Mouse (Mus musculus) stomach, embryonic 14.5 days (tissue): ENCODE data around the gene Prr14. TPM values are rescaled to one million over a fixed set of nuclear protein-coding genes. Genes with fewer than 3 reads are reported as not detected.
"Not testable (repeated sequence)": the region's sequence is repeated elsewhere in the genome, so short reads cannot be mapped to it uniquely, and the experiment has no call there.

ENCODE experiments used
- ATAC-seq: fragments of 200-750 bp; cut with Nextera tagmentation; 2 replicates; pipeline ENCODE4 v1.8.0; 2017; ENCODE audit warnings: low read depth, moderate TSS enrichment; ENCODE audit not compliant: insufficient number of reproducible peaks, insufficient read depth, low FRiP score
- H3K27ac ChIP-seq: fragments of 300-500 bp; sonication (generic); 2 replicates; pipeline ENCODE4 v1.5.1; 2014; ENCODE audit warnings: mild to moderate bottlenecking, low read length, moderate library complexity, mixed read lengths
- H3K27me3 ChIP-seq: fragments of 300-500 bp; sonication (generic); 2 replicates; pipeline ENCODE4 v1.6.1; 2014; ENCODE audit warnings: low read length, control low read depth, mixed read lengths; ENCODE audit not compliant: control insufficient read depth, insufficient read depth
- H3K36me3 ChIP-seq: fragments of 300-500 bp; sonication (generic); 2 replicates; pipeline ENCODE4 v1.6.1; 2014; ENCODE audit warnings: mild to moderate bottlenecking, control low read depth, low read length, moderate library complexity, mixed read lengths; ENCODE audit not compliant: control insufficient read depth, insufficient read depth
- H3K4me1 ChIP-seq: fragments of 300-500 bp; sonication (generic); 2 replicates; pipeline ENCODE4 v1.6.1; 2014; ENCODE audit warnings: low read length, control low read depth, mixed read lengths; ENCODE audit not compliant: control insufficient read depth, insufficient read depth
- H3K4me2 ChIP-seq: fragments of 300-500 bp; sonication (generic); replicated peaks from 2 replicates; pipeline ENCODE4 v1.6.1; 2014; ENCODE audit warnings: low read depth, low read length, control low read depth
- H3K4me3 ChIP-seq: fragments of 300-500 bp; sonication (generic); 2 replicates; pipeline ENCODE4 v1.5.1; 2014; ENCODE audit warnings: low read depth, low read length, control low read depth
- H3K9ac ChIP-seq: fragments of 300-500 bp; sonication (generic); replicated peaks from 2 replicates; pipeline ENCODE4 v1.6.1; 2014; ENCODE audit warnings: low read depth, mild to moderate bottlenecking, control low read depth, low read length, moderate library complexity, mixed read lengths
- H3K9me3 ChIP-seq: fragments of 300-500 bp; sonication (generic); 2 replicates; pipeline ENCODE4 v1.6.1; 2016; ENCODE audit warnings: low read depth, low read length, control low read depth; ENCODE audit not compliant: control insufficient read depth
- WGBS: fragments of 180-500 bp; shearing (Covaris S2); extraction: QIAGEN DNeasy Blood & Tissue Kit; methylation state at CpG from one replicate; pipeline ENCODE4 v1.1.7; 2014; 5-methylcytosine and 5-hydroxymethylcytosine counted together
- polyA plus RNA-seq: library from polyadenylated mRNA; unstranded; fragments of >200 nt; fragmentation: Nextera tagmentation; extraction: Ambion mirVana; gene quantifications from 2 replicates; pipeline ENCODE4 v1.2.1, GENCODE M21; 2014

Gene Prr14
- polyA plus RNA-seq, 1 experiment from 2014 or later: 55.0 TPM

DNA sequence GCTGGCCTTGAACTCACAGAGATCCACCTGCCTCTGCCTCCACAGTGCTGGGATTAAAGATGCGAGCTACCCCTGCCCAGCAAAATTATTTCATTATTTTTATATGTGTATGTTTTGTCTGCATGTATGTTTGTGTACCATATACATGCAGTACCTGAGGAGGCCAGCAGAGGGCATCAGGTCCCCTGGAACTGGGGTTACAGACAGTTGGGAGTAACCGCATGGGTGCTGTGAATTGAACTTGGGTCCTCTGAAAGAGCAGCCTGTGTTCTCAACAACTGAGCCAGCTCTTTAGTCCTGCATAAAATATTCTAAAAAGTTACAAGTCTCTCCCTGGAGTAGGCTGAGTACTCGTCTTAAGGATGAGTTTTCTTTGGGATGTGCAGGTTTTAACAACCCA lies 21.7 kb upstream of the Prr14 start:
- H3K36me3 ChIP-seq: peaks cover 7% of the 10 kb centered on the region; the same call in 1 of the 2 replicates
- peaks cover 7% of the 10 kb centered on the region; the same call in 1 of the 2 replicates for H3K9me3 ChIP-seq
- H3K9ac ChIP-seq: no peak overlapping the region
- no peak for ATAC-seq
- H3K4me3 ChIP-seq: no peak overlapping the region
- no peak overlapping the region for H3K4me2 ChIP-seq
- H3K27ac ChIP-seq: no peak overlapping the region
- WGBS: 87% methylated on average over 3 of the region's 3 CpGs
- H3K27me3 ChIP-seq: no peaks in the 10 kb centered on the region
- H3K4me1 ChIP-seq: no peaks in the 10 kb centered on the region

DNA sequence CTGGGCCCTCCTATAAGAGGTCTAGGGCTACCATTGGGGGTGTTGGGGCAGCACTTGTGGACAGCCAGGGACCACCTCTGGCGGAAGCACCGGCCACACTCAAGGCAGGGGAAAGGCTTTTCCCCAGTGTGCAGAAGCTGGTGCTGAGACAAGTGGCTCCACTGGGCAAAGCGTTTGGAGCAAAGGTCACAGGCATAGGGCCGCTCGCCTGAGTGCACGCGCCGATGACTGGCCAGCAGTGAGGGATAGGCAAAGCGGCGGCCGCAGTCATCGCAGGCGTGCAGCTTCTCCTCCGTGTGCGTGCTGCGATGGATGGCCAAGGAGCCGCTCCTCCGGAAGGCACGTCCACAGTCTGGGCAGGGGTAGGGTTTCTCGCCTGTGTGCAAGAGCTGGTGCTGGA lies 15.4 kb upstream of the Prr14 start:
- Histone ChIP-seq H3K9me3 (no peaks in the 10 kb centered on the region), H3K27me3 (no peaks in the 10 kb centered on the region), H3K36me3 (peaks cover 25% of the 10 kb centered on the region), H3K4me3 (no peak overlapping the region), H3K9ac (no peak overlapping the region), H3K4me2 (no peak overlapping the region), H3K4me1 (no peaks in the 10 kb centered on the region), H3K27ac (no peak overlapping the region)
- WGBS: 94% methylated on average over 20 of the region's 20 CpGs
- ATAC-seq: no peak

DNA sequence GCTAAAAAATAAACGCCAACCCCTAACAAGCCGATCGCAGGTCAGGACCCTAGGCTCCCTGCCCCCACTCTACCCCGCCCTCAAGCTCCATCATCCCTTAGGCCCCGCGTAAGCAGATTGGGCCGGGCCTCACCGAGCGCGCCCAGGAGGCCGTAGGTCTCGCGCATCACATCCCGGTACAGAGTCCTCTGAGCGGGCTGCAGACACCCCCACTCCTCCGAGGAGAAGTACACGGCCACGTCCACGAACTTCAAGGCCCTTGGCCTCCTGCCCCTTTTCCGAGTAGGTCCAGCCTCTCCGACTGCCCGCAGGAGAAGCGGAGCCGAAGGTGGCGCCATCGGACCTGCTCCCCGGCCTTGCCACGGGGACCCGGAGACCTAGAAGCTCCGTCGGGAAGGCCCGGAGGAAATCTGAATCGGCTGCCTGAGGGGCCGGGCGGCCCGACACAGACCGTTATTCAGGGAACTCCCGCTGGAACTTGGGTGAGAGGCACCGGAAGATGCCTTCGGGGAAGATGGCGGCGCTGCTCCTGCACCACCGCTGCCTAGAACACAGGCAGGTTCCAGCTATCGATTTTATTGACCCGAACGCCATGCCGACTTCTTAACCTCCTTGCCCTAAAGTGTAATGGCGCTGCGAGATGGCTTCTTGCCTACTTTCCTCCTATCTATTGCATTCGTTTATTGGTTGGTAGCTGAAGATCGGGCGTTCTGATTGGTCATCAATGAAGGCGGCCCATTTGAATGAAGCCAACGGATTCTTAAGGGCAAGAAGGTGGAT lies 10.7 kb upstream of the Prr14 start, which contains the start of gene Zfp689:
Gene Zfp689, minus strand, starts transcription at position 638 of the 780 bp plus-strand sequence.
- peak; percentile 92 for ATAC-seq
- no peaks in the 10 kb centered on the region for H3K27me3 ChIP-seq
- peak within 1 kb of the TSS; percentile 96 for H3K27ac ChIP-seq
- H3K4me3 ChIP-seq: peak within 1 kb of the TSS; percentile 96
- peak within 1 kb of the TSS; percentile 94 for H3K9ac ChIP-seq
- under 1% methylated on average over 54 of the region's 54 CpGs for WGBS
- peaks cover 17% of the 10 kb centered on the region for H3K4me1 ChIP-seq
- peak within 1 kb of the TSS; percentile 70 for H3K4me2 ChIP-seq
- no peaks in the 10 kb centered on the region for H3K9me3 ChIP-seq
- H3K36me3 ChIP-seq: peaks cover 11% of the 10 kb centered on the region

DNA sequence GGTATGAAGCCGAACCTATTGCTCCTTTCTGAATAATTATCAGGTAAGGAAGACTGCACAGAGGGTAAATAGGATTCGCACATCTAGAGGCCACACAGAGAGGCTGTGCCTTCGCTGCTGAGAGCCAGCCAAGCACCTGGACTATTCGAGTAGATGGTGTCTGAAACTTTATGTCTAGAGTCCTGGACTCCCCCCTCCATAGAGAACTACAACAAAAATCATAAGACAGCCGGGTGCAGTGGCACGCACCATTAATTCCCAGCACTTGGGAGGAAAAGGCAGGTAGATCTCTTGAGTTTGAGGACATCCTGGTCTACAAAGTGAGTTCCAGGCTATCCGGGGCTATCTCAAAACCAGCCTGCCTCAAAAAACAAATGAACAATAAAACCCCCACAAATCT lies 9.4 kb upstream of the Prr14 start:
- 84% methylated on average over 7 of the region's 7 CpGs for WGBS

DNA sequence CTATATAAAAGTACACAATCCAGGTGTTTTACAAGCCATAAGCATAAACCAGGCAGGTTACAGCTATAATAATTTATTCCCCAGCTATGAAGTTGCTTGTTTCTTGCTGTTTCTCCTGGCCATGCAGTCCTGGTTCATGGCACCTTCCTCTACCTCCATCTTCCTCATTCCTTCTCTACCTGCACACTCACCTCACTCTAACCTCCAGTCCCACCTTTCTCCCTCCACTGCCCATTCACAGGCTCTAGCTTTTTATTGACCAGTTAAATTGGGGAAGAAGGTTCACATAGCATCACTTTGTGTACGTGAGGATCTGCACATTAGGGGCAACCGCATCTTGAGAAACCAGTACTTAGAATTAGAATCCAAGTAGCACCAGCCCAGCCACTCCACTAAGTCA lies 6.4 kb upstream of the Prr14 start:
- 97% methylated on average over 2 of the region's 2 CpGs for WGBS
- Histone ChIP-seq H3K9ac (no peak overlapping the region), H3K4me2 (no peak overlapping the region), H3K27me3 (no peaks in the 10 kb centered on the region), H3K4me3 (no peak overlapping the region), H3K9me3 (0 out of 2 replicates have a peak, but pooled peaks cover 3% of the 10 kb centered on the region), H3K4me1 (peaks cover 17% of the 10 kb centered on the region), H3K36me3 (peaks cover 22% of the 10 kb centered on the region; the same call in 1 of the 2 replicates), H3K27ac (no peak overlapping the region)
- no peak for ATAC-seq

More for the DNA sequence above, 9.4 kb upstream of the Prr14 start:
- Histone ChIP-seq H3K9me3 (no peaks in the 10 kb centered on the region), H3K27me3 (no peaks in the 10 kb centered on the region), H3K4me1 (peaks cover 17% of the 10 kb centered on the region), H3K27ac (no peak overlapping the region), H3K36me3 (0 out of 2 replicates have a peak, but pooled peaks cover 5% of the 10 kb centered on the region), H3K4me3 (peak overlapping the region; percentile 96), H3K4me2 (peak overlapping the region; percentile 70), H3K9ac (0 out of 2 replicates have a peak overlapping the region, but pooled peaks have one; percentile 1)
- no peak for ATAC-seq

DNA sequence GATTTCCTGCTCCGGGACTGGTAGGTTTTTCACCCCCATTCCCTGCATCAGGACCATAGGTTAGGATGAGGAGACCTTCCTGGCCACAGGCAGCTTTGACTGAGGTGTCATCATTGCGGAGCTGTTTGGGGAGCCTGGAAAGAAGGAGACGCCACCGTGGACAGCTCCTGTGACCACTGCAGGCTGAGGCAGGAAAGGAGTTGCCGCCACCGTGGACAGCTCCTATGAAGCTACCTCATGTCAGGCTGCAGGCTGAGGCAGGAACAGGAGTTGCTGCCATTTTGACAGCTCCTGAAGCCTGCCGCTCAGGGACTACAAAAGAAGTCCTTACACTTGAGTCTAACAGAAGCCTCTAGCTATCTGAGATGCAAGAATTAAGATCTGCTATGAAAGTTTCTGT lies 4.5 kb upstream of the Prr14 start:
- no peaks in the 10 kb centered on the region for H3K27me3 ChIP-seq
- no peak overlapping the region for H3K27ac ChIP-seq
- no peak overlapping the region for H3K4me2 ChIP-seq
- no peak for ATAC-seq
- no peak overlapping the region for H3K4me3 ChIP-seq
- WGBS: 92% methylated on average over 7 of the region's 7 CpGs
- H3K4me1 ChIP-seq: peaks cover 13% of the 10 kb centered on the region
- H3K9ac ChIP-seq: no peak overlapping the region
- peaks cover 22% of the 10 kb centered on the region; the same call in 1 of the 2 replicates for H3K36me3 ChIP-seq
- H3K9me3 ChIP-seq: 0 out of 2 replicates have a peak, but pooled peaks cover 3% of the 10 kb centered on the region

DNA sequence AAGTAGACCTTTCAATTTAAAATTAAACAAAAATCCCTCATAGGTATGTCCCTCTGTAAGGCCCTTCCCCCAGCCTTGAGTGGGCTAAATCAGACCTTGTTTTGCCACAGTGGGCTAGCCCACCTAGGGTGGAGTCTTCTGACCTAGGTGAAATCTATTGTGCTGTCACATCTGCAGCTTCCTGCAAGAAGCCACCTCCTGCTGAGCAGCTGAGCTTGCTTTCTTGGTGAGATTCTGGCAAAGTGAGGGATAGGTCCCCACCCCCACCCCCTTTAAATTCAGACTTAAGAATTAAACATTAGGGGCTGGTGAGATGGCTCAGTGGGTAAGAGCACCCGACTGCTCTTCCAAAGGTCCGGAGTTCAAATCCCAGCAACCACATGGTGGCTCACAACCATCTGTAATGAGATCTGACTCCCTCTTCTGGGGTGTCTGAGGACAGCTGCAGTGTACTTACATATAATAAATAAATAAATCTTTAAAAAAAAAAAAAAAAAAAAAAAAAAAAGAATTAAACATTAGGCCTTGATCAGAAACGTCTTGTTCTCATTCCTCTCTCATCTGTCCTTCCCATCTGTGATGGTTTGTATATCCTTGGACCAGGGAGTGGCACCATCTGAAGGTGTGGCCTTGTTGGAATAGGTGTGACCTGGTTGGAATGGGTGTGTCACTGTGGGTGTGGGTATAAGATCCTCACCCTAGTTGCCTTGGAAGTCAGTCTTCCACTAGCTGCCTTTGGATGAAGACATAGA lies 864 bp upstream of the Prr14 start:
- H3K27ac ChIP-seq, H3K4me1 ChIP-seq, H3K9ac ChIP-seq, H3K27me3 ChIP-seq, H3K4me2 ChIP-seq, ATAC-seq, H3K4me3 ChIP-seq, H3K9me3 ChIP-seq: not testable (repeated sequence)
- H3K36me3 ChIP-seq: peaks cover 26% of the 10 kb centered on the region; the same call in 1 of the 2 replicates
- WGBS: 88% methylated on average over 3 of the region's 3 CpGs

DNA sequence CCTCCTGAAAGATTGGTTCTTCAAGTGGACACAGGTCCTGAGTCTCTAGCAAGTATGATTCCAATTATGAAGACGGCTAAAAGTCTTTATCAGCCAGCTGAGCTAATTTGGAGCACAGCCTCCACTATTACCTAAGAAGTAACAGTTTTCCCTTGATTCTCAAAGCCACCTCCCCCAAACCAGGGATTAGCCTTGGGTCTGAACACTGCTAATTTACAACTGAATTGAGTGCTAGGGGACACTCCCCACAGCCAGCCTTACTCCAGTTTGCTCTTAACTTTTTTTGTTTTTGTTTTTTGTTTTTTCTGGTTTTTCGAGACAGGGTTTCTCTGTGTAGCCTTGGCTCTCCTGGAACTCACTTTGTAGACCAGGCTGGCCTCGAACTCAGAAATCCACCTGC lies 5.8 kb downstream of the Prr14 start:
- Histone ChIP-seq H3K4me3 (no peak overlapping the region), H3K9me3 (no peaks in the 10 kb centered on the region), H3K4me1 (no peaks in the 10 kb centered on the region), H3K36me3 (peaks cover 8% of the 10 kb centered on the region), H3K9ac (no peak overlapping the region), H3K27ac (no peak overlapping the region), H3K27me3 (no peaks in the 10 kb centered on the region), H3K4me2 (no peak overlapping the region)
- 92% methylated on average over 3 of the region's 3 CpGs for WGBS
- no peak for ATAC-seq
